9 mouse cellular contexts compared by ENCODE assay signal in the genomic region with DNA sequence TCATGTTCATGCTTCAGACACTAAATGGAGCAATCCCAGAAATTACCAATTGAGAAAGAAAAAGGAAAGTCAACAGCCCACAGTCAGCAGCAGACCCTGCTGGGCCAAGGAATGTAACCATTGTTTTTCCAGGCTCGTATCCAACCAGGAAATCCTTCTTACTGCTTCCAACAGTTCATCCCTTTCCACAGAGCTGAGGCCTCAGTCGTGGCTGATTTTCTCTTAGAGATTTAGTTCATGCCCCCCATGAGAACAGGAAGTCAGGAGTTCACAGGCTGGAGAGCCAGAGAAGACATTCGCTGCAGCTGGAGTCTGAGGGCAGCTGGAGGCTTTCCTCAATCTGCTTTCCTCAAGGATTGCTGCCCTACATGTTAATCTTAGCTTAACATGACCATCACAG. TPM values are rescaled to one million over a fixed set of nuclear protein-coding genes. Genes with fewer than 3 reads are reported as not detected.
DNase-seq lines count a peak whose midpoint lies in the region; ATAC-seq and TF ChIP-seq lines count a peak whose summit lies in the region.
"Had no signal": no experiment of that assay in that cellular context is flagged by ENCODE, and none has a peak within 500 bp of the region (broad histone marks: within the 10 kb centered on the region; RNA-seq: fewer than 3 reads in every experiment).

No protein-coding gene starts in this region.

- H3K4me3 ChIP-seq in heart, embryonic 15.5 days, result no peak overlapping the region
- H3K4me3 ChIP-seq in liver, embryonic 13.5 days (replicated peaks), result no peak overlapping the region
- H3K4me3 ChIP-seq in left cerebral cortex, adult 2 months, result no peak overlapping the region
- no peak overlapping the region for H3K4me3 ChIP-seq in forebrain, embryonic 15.5 days

- no peaks in the 10 kb centered on the region for H3K9me3 ChIP-seq in heart, embryonic 15.5 days (replicated peaks)
- H3K9me3 ChIP-seq in liver, embryonic 13.5 days (replicated peaks), result no peaks in the 10 kb centered on the region; the same call in 1 of the 2 replicates
- no peaks in the 10 kb centered on the region for H3K9me3 ChIP-seq in forebrain, embryonic 15.5 days

- TF ChIP-seq CTCF in left cerebral cortex, adult 2 months (IDR thresholded peaks at IDR 0.05), result no peak

- 23% methylated on average over 3 of the region's 3 CpGs for WGBS in heart, embryonic 15.5 days
- WGBS in liver, embryonic 13.5 days (ENCODE audit: insufficient replicate concordance), result 48% methylated on average over 3 of the region's 3 CpGs
- WGBS in forebrain, embryonic 15.5 days, result 45% methylated on average over 3 of the region's 3 CpGs

- H3K27ac ChIP-seq in heart, embryonic 15.5 days, result peak overlapping the region; percentile 81
- peak overlapping the region; percentile 40 for H3K27ac ChIP-seq in liver, embryonic 13.5 days
- H3K27ac ChIP-seq in left cerebral cortex, adult 2 months, result no peak overlapping the region
- no peak overlapping the region for H3K27ac ChIP-seq in forebrain, embryonic 15.5 days (replicated peaks)

- peak; percentile 43 for ATAC-seq in heart, embryonic 15.5 days (replicated peaks; ENCODE audit: insufficient number of reproducible peaks, insufficient read depth, low FRiP score, low read depth)
- ATAC-seq in liver, embryonic 13.5 days (ENCODE audit: low read depth), result no peak
- no peak for ATAC-seq in forebrain, embryonic 15.5 days (replicated peaks)

- peaks cover 27% of the 10 kb centered on the region for H3K4me1 ChIP-seq in heart, embryonic 15.5 days (replicated peaks)
- H3K4me1 ChIP-seq in liver, embryonic 13.5 days (replicated peaks), result peaks cover 90% of the 10 kb centered on the region
- H3K4me1 ChIP-seq in forebrain, embryonic 15.5 days, result no peaks in the 10 kb centered on the region

- no peaks in the 10 kb centered on the region for H3K27me3 ChIP-seq in heart, embryonic 15.5 days
- H3K27me3 ChIP-seq in liver, embryonic 13.5 days, result no peaks in the 10 kb centered on the region
- H3K27me3 ChIP-seq in forebrain, embryonic 15.5 days, result no peaks in the 10 kb centered on the region

- DNase-seq in adrenal gland, postnatal 14 days, result peak; percentile 56
- DNase-seq in adrenal gland, postnatal 4 days (ENCODE audit: low spot score in 2 of 2), result no peak
- DNase-seq in Muller cell, postnatal 12 days (ENCODE audit: inconsistent ontology term), result peak; percentile 70
- no peak for DNase-seq in liver, embryonic 13.5 days
- no peak for DNase-seq in yolk sac, embryonic 10.5 days (ENCODE audit: low spot score)
- DNase-seq in left cerebral cortex, adult 2 months (ENCODE audit: extremely low spot score in 1 of 2, low spot score in 2 of 2), result no peak
- DNase-seq: adrenal gland, postnatal 25 days had no signal

- H3K9ac ChIP-seq in heart, embryonic 15.5 days, result no peak overlapping the region
- H3K9ac ChIP-seq in liver, embryonic 13.5 days, result no peak overlapping the region
- H3K9ac ChIP-seq in forebrain, embryonic 15.5 days (replicated peaks), result no peak overlapping the region

- no peak overlapping the region for H3K4me2 ChIP-seq in heart, embryonic 15.5 days
- no peak overlapping the region for H3K4me2 ChIP-seq in liver, embryonic 13.5 days
- no peak overlapping the region for H3K4me2 ChIP-seq in forebrain, embryonic 15.5 days (replicated peaks)

- H3K36me3 ChIP-seq in heart, embryonic 15.5 days, result no peaks in the 10 kb centered on the region
- H3K36me3 ChIP-seq in liver, embryonic 13.5 days, result no peaks in the 10 kb centered on the region
- no peaks in the 10 kb centered on the region for H3K36me3 ChIP-seq in forebrain, embryonic 15.5 days

- intact Hi-C loops in left cerebral cortex, adult 2 months (cut with DNase I), result no loop called here

RNA-seq across cellular contexts. Expression of gene Ifnar2, which starts 9.1 kb away (rescaled TPM):
- total RNA-seq in adrenal gland, postnatal 14 days (2021), result 83.9 and 86.1 TPM in 2 replicates
- total RNA-seq in adrenal gland, postnatal 4 days (2021), result 10 to 100 TPM; 68.7 to 72.6 TPM
- 52.5 and 58.9 TPM in 2 replicates for polyA plus RNA-seq in heart, embryonic 15.5 days (2015; fragmentation: Nextera tagmentation; extraction: Ambion mirVana)
- 67.4 and 74.0 TPM in 2 replicates for polyA plus RNA-seq in liver, embryonic 13.5 days (2015; fragmentation: Nextera tagmentation; extraction: Ambion mirVana)
- 10 to 100 TPM; 20.2 to 20.3 TPM for total RNA-seq in left cerebral cortex, adult 2 months (2021)
- 41.6 and 42.3 TPM in 2 replicates for polyA plus RNA-seq in forebrain, embryonic 15.5 days (2015; fragmentation: Nextera tagmentation; extraction: Ambion mirVana)

RNA-seq across cellular contexts. Expression of gene Gm21970, which starts 28.0 kb away (rescaled TPM):
- 0.59 TPM in 1 of 2 replicates, not detected in the other for total RNA-seq in adrenal gland, postnatal 14 days (2021)
- under 1 TPM in 1 of 2 experiments, not detected in 1; 0.59 TPM for total RNA-seq in adrenal gland, postnatal 4 days (2021)
- not detected in 2 replicates for polyA plus RNA-seq in heart, embryonic 15.5 days (2015; fragmentation: Nextera tagmentation; extraction: Ambion mirVana)
- polyA plus RNA-seq in liver, embryonic 13.5 days (2015; fragmentation: Nextera tagmentation; extraction: Ambion mirVana), result not detected in 2 replicates
- total RNA-seq in left cerebral cortex, adult 2 months (2021), result not detected
- not detected in 2 replicates for polyA plus RNA-seq in forebrain, embryonic 15.5 days (2015; fragmentation: Nextera tagmentation; extraction: Ambion mirVana)
- total RNA-seq: adrenal gland, postnatal 25 days had no signal

RNA-seq across cellular contexts. Expression of gene Il10rb, which starts 42.5 kb away (rescaled TPM):
- total RNA-seq in adrenal gland, postnatal 14 days (2021), result 105 and 106 TPM in 2 replicates
- total RNA-seq in adrenal gland, postnatal 4 days (2021), result 100 to 1,000 TPM; 115 to 126 TPM
- polyA plus RNA-seq in heart, embryonic 15.5 days (2015; fragmentation: Nextera tagmentation; extraction: Ambion mirVana), result 57.9 and 58.9 TPM in 2 replicates
- polyA plus RNA-seq in liver, embryonic 13.5 days (2015; fragmentation: Nextera tagmentation; extraction: Ambion mirVana), result 25.0 and 28.1 TPM in 2 replicates
- total RNA-seq in left cerebral cortex, adult 2 months (2021), result 1 to 10 TPM; 8.5 to 9.1 TPM
- 7.7 and 9.6 TPM in 2 replicates for polyA plus RNA-seq in forebrain, embryonic 15.5 days (2015; fragmentation: Nextera tagmentation; extraction: Ambion mirVana)

Comparison
In these comparisons a context has a peak if more than half of its experiments do, and no peak if none do; other contexts are left out.
1. DNase-seq: peak in adrenal gland, postnatal 14 days (single experiment) and Muller cell, postnatal 12 days (single experiment); none in adrenal gland, postnatal 4 days (0 of 2), liver, embryonic 13.5 days (single experiment), yolk sac, embryonic 10.5 days (single experiment) and left cerebral cortex, adult 2 months (0 of 2).
2. H3K27ac ChIP-seq: peak in heart, embryonic 15.5 days (single experiment) and liver, embryonic 13.5 days (single experiment); none in left cerebral cortex, adult 2 months (single experiment) and forebrain, embryonic 15.5 days (single experiment).
3. RNA of gene Il10rb, which starts 42.5 kb away (total RNA-seq): 115 to 126 TPM in adrenal gland, postnatal 4 days and 105 to 106 TPM in adrenal gland, postnatal 14 days; 8.5 to 9.1 TPM in left cerebral cortex, adult 2 months; every median in the first group is over 10 times any median in the second.